Mouse (Mus musculus) heart, postnatal 0 days (tissue): ENCODE data around the gene Ube4b. TPM values are rescaled to one million over a fixed set of nuclear protein-coding genes. Genes with fewer than 3 reads are reported as not detected.
A peak's percentile ranks its signal among the peaks of the same experiment; 100 is the strongest.

Experiments
- ATAC-seq: fragments of 200-750 bp; cut with Nextera tagmentation; 2 replicates; pipeline ENCODE4 v1.8.0; 2017; ENCODE audit warnings: low read depth, moderate number of reproducible peaks, moderate library complexity; ENCODE audit not compliant: insufficient read depth
- DNase-seq: peaks from one replicate; pipeline ENCODE4 v3.0.0-alpha.2; 2016; ENCODE audit warnings: low spot score
- H3K27ac ChIP-seq: fragments of 300-500 bp; sonication (generic); 2 replicates; pipeline ENCODE4 v1.5.1; 2014; ENCODE audit warnings: low read depth, mild to moderate bottlenecking
- H3K27me3 ChIP-seq: fragments of 300-500 bp; sonication (generic); 2 replicates; pipeline ENCODE4 v1.6.1; 2014; ENCODE audit warnings: low read length, mixed read lengths; ENCODE audit not compliant: control insufficient read depth, insufficient read depth
- H3K36me3 ChIP-seq: fragments of 300-500 bp; sonication (generic); replicated peaks from 2 replicates; pipeline ENCODE4 v1.6.1; 2014; ENCODE audit warnings: low read length, mixed read lengths; ENCODE audit not compliant: control insufficient read depth, insufficient read depth
- H3K4me1 ChIP-seq: fragments of 300-500 bp; sonication (generic); 2 replicates; pipeline ENCODE4 v1.6.1; 2014; ENCODE audit warnings: antibody characterized with exemption; ENCODE audit not compliant: control insufficient read depth, insufficient read depth
- H3K4me2 ChIP-seq: fragments of 300-500 bp; sonication (generic); 2 replicates; pipeline ENCODE4 v1.6.1; 2014; ENCODE audit warnings: low read depth, mild to moderate bottlenecking, low read length, moderate library complexity
- H3K4me3 ChIP-seq: fragments of 300-500 bp; sonication (generic); 2 replicates; pipeline ENCODE4 v1.5.1; 2014; ENCODE audit warnings: low read depth, low read length
- H3K9ac ChIP-seq: fragments of 300-500 bp; sonication (generic); replicated peaks from 2 replicates; pipeline ENCODE4 v1.6.1; 2014; ENCODE audit warnings: low read depth, low read length, mixed read lengths
- H3K9me3 ChIP-seq: fragments of 300-500 bp; sonication (generic); replicated peaks from 2 replicates; pipeline ENCODE4 v1.6.1; 2016; ENCODE audit warnings: low read length; ENCODE audit not compliant: control insufficient read depth
- CTCF ChIP-seq: IDR thresholded peaks from 2 replicates; pipeline ENCODE4 v1.5.1; 2016; ENCODE audit warnings: antibody characterized with exemption, control low read depth, low read depth
- EP300 ChIP-seq: IDR thresholded peaks from 2 replicates; pipeline ENCODE4 v1.6.1; 2016; ENCODE audit warnings: antibody characterized with exemption, low read depth
- WGBS: fragments of 180-500 bp; shearing (Covaris S2); extraction: QIAGEN DNeasy Blood & Tissue Kit; methylation state at CpG from one replicate; pipeline ENCODE4 v1.1.7; 2014; 5-methylcytosine and 5-hydroxymethylcytosine counted together
- polyA plus RNA-seq: library from polyadenylated mRNA; unstranded; fragments of >200 nt; fragmentation: Nextera tagmentation; extraction: Ambion mirVana; gene quantifications from 2 replicates; pipeline ENCODE4 v1.2.1, GENCODE M21; 2015
- total RNA-seq: library from RNA; depleted of rRNA; stranded (reverse); fragments of >200 nt; gene quantifications from 2 replicates; pipeline ENCODE4 v1.2.3, GENCODE M21; 2014; ENCODE audit warnings: low replicate concordance

The Ube4b gene
- total and polyA plus RNA-seq, 2 experiments from 2014 or later, result 20.2 to 56.4 TPM

- no peak for DNase-seq
- Histone ChIP-seq H3K9me3 (no peaks in the 10 kb centered on the region), H3K4me1 (peaks cover 25% of the 10 kb centered on the region), H3K27ac (no peak overlapping the region), H3K4me2 (no peak overlapping the region), H3K9ac (no peak overlapping the region), H3K27me3 (no peaks in the 10 kb centered on the region), H3K36me3 (peaks cover 23% of the 10 kb centered on the region), H3K4me3 (no peak overlapping the region)
- TF ChIP-seq CTCF (no peak), EP300 (no peak)
- WGBS, result 85% methylated on average over 12 of the region's 12 CpGs
- no peak for ATAC-seq
Observed at GRCm38 (mm10) chr4:149393311-149393995, 33.1 kb downstream of the Ube4b start.

GRCm38 (mm10) chr4:149392359-149392758, 34.2 kb downstream of the Ube4b start:
- Histone ChIP-seq H3K36me3 (peaks cover 13% of the 10 kb centered on the region; the same call in 1 of the 2 replicates), H3K9me3 (no peaks in the 10 kb centered on the region), H3K27ac (peak overlapping the region; percentile 16; the same call in 1 of the 2 replicates), H3K9ac (no peak overlapping the region), H3K4me1 (peaks cover 20% of the 10 kb centered on the region), H3K4me3 (no peak overlapping the region), H3K4me2 (no peak overlapping the region), H3K27me3 (no peaks in the 10 kb centered on the region)
- ATAC-seq (no peak), DNase-seq (no peak)
- 28% methylated on average over 4 of the region's 4 CpGs for WGBS
- TF ChIP-seq EP300 (no peak), CTCF (no peak)

GRCm38 (mm10) chr4:149381001-149381400, 45.5 kb downstream of the Ube4b start:
- Histone ChIP-seq H3K27me3 (no peaks in the 10 kb centered on the region), H3K4me3 (no peak overlapping the region), H3K9me3 (no peaks in the 10 kb centered on the region), H3K4me2 (no peak overlapping the region), H3K4me1 (no peaks in the 10 kb centered on the region), H3K9ac (no peak overlapping the region), H3K27ac (no peak overlapping the region), H3K36me3 (peaks cover 95% of the 10 kb centered on the region)
- WGBS, result 73% methylated on average over 7 of the region's 7 CpGs
- TF ChIP-seq CTCF (no peak), EP300 (no peak)
- ATAC-seq, result no peak
- no peak for DNase-seq

GRCm38 (mm10) chr4:149379881-149380280, 46.7 kb downstream of the Ube4b start:
- Histone ChIP-seq H3K36me3 (peaks cover 89% of the 10 kb centered on the region), H3K9ac (no peak overlapping the region), H3K27ac (no peak overlapping the region), H3K27me3 (no peaks in the 10 kb centered on the region), H3K4me3 (no peak overlapping the region), H3K9me3 (no peaks in the 10 kb centered on the region), H3K4me2 (no peak overlapping the region), H3K4me1 (no peaks in the 10 kb centered on the region)
- ATAC-seq (no peak), DNase-seq (no peak)
- TF ChIP-seq CTCF (no peak), EP300 (no peak)
- WGBS, result 92% methylated on average over 17 of the region's 17 CpGs

GRCm38 (mm10) chr4:149378819-149379218, 47.7 kb downstream of the Ube4b start:
- H3K9me3 ChIP-seq, result no peaks in the 10 kb centered on the region
- TF ChIP-seq CTCF, result no peak
- TF ChIP-seq EP300, result no peak
- 71% methylated on average over 8 of the region's 8 CpGs for WGBS
- H3K4me3 ChIP-seq, result no peak overlapping the region
- peaks cover 85% of the 10 kb centered on the region for H3K36me3 ChIP-seq
- DNase-seq (no peak), ATAC-seq (no peak)
- H3K4me1 ChIP-seq, result no peaks in the 10 kb centered on the region
- no peak overlapping the region for H3K27ac ChIP-seq
- no peak overlapping the region for H3K9ac ChIP-seq
- H3K4me2 ChIP-seq, result no peak overlapping the region
- no peaks in the 10 kb centered on the region for H3K27me3 ChIP-seq

GRCm38 (mm10) chr4:149376034-149376433, 50.5 kb downstream of the Ube4b start:
- no peak for TF ChIP-seq EP300
- TF ChIP-seq CTCF, result no peak
- WGBS, result 80% methylated on average over 10 of the region's 10 CpGs
- ATAC-seq (no peak), DNase-seq (no peak)
- Histone ChIP-seq H3K36me3 (peaks cover 82% of the 10 kb centered on the region), H3K4me2 (no peak overlapping the region), H3K4me1 (no peaks in the 10 kb centered on the region), H3K27ac (no peak overlapping the region), H3K27me3 (no peaks in the 10 kb centered on the region), H3K9me3 (no peaks in the 10 kb centered on the region), H3K9ac (no peak overlapping the region), H3K4me3 (no peak overlapping the region)
